In genomic region chr2:91856958-91857357, GRCm38 (mm10) we compare ENCODE assay signal across 18 mouse cellular contexts.
DNase-seq lines count a peak whose midpoint lies in the region; ATAC-seq and TF ChIP-seq lines count a peak whose summit lies in the region.
"Had no signal": no experiment of that assay in that cellular context is flagged by ENCODE, and none has a peak within 500 bp of the region (broad histone marks: within the 10 kb centered on the region; RNA-seq: fewer than 3 reads in every experiment).

No protein-coding gene starts in this region.

- 58% methylated on average over 3 of the region's 3 CpGs for whole genome bisulfite sequencing in lung, postnatal 0 days

- DNase-seq in lung, postnatal 0 days (ENCODE audit: low spot score) = peak; percentile 50
- DNase-seq in lung, adult 18-20 months = no peak
- DNase-seq in R1 (ENCODE audit: low read depth, low spot score) = peak; percentile 13
- peak; percentile 7 for DNase-seq in ZHBTc4 (ENCODE audit: low read depth, low spot score)
- no peak for DNase-seq in adrenal gland, postnatal 25 days
- DNase-seq: adrenal gland, adult 2 months; adrenal gland, postnatal 10 days; adrenal gland, postnatal 36 days; cerebellum, adult 11-12 months; cerebellum, adult 2 months; cerebellum, adult 9-10 months; cerebellum, postnatal 10 days; cerebellum, postnatal 25 days; forebrain, postnatal 0 days had no signal

- no peaks in the 10 kb centered on the region for H3K4me1 ChIP-seq in lung, postnatal 0 days (ENCODE audit: insufficient read depth, low read depth, low read length)
- H3K4me1 ChIP-seq: embryonic facial prominence, embryonic 10.5 days; embryonic facial prominence, embryonic 12.5 days had no signal

- no peak overlapping the region for H3K9ac ChIP-seq in lung, postnatal 0 days (replicated peaks; ENCODE audit: low read depth)
- H3K9ac ChIP-seq: embryonic facial prominence, embryonic 12.5 days; forebrain, embryonic 13.5 days; forebrain, embryonic 15.5 days; forebrain, postnatal 0 days had no signal

- no peak for TF ChIP-seq CTCF in lung, postnatal 0 days (IDR thresholded peaks at IDR 0.05)

- ATAC-seq in lung, postnatal 0 days = peak; percentile 50
- ATAC-seq: forebrain, embryonic 13.5 days; forebrain, embryonic 15.5 days; forebrain, postnatal 0 days had no signal

- H3K27ac ChIP-seq in lung, postnatal 0 days (ENCODE audit: low read length) = no peak overlapping the region
- H3K27ac ChIP-seq: embryonic facial prominence, embryonic 10.5 days; embryonic facial prominence, embryonic 12.5 days; forebrain, embryonic 13.5 days; forebrain, embryonic 15.5 days had no signal

- no peaks in the 10 kb centered on the region for H3K36me3 ChIP-seq in lung, postnatal 0 days (ENCODE audit: insufficient read depth, low read length)
- H3K36me3 ChIP-seq: embryonic facial prominence, embryonic 10.5 days; embryonic facial prominence, embryonic 12.5 days; forebrain, embryonic 15.5 days had no signal

- H3K4me2 ChIP-seq in lung, postnatal 0 days (replicated peaks; ENCODE audit: low read depth, low read length) = no peak overlapping the region
- H3K4me2 ChIP-seq: embryonic facial prominence, embryonic 12.5 days; forebrain, embryonic 13.5 days; forebrain, embryonic 15.5 days had no signal

- no peaks in the 10 kb centered on the region for H3K9me3 ChIP-seq in lung, postnatal 0 days (ENCODE audit: low read length)
- H3K9me3 ChIP-seq: embryonic facial prominence, embryonic 10.5 days; embryonic facial prominence, embryonic 12.5 days; forebrain, embryonic 13.5 days; forebrain, embryonic 15.5 days had no signal

- 0 out of 2 replicates have a peak, but pooled peaks have one; percentile 21 for TF ChIP-seq EP300 in lung, postnatal 0 days (IDR thresholded peaks at IDR 0.05)

- H3K4me3 ChIP-seq in lung, postnatal 0 days (ENCODE audit: low read depth, low read length) = no peak overlapping the region
- H3K4me3 ChIP-seq: embryonic facial prominence, embryonic 10.5 days; embryonic facial prominence, embryonic 12.5 days; forebrain, embryonic 13.5 days; forebrain, embryonic 15.5 days had no signal

- H3K27me3 ChIP-seq in lung, postnatal 0 days (replicated peaks; ENCODE audit: insufficient read depth, low read length) = no peaks in the 10 kb centered on the region
- H3K27me3 ChIP-seq: embryonic facial prominence, embryonic 12.5 days; forebrain, embryonic 13.5 days; forebrain, embryonic 15.5 days had no signal

Comparison
In these comparisons a context has a peak if more than half of its experiments do, and no peak if none do; other contexts are left out.
1. DNase-seq: peak in lung, postnatal 0 days (single experiment), R1 (single experiment) and ZHBTc4 (single experiment); none in lung, adult 18-20 months (0 of 2) and adrenal gland, postnatal 25 days (single experiment).